Mouse (Mus musculus) ES-Bruce4 (cell line): ENCODE measurements at regions not wholly inside any gene's neighbourhood (a gene's known extent, or its start where the extent isn't known, plus 50 kb on each side); places are given as distances from the start of the nearest gene placed in this dataset.

Source experiments
- CTCF ChIP-seq: IDR thresholded peaks from one replicate; pipeline ENCODE4 v1.8.1; 2011; ENCODE audit warnings: low read depth, low read length
- POLR2A ChIP-seq: IDR thresholded peaks from one replicate; pipeline ENCODE4 v1.8.1; 2011; ENCODE audit warnings: low read length; ENCODE audit not compliant: insufficient read depth

DNA sequence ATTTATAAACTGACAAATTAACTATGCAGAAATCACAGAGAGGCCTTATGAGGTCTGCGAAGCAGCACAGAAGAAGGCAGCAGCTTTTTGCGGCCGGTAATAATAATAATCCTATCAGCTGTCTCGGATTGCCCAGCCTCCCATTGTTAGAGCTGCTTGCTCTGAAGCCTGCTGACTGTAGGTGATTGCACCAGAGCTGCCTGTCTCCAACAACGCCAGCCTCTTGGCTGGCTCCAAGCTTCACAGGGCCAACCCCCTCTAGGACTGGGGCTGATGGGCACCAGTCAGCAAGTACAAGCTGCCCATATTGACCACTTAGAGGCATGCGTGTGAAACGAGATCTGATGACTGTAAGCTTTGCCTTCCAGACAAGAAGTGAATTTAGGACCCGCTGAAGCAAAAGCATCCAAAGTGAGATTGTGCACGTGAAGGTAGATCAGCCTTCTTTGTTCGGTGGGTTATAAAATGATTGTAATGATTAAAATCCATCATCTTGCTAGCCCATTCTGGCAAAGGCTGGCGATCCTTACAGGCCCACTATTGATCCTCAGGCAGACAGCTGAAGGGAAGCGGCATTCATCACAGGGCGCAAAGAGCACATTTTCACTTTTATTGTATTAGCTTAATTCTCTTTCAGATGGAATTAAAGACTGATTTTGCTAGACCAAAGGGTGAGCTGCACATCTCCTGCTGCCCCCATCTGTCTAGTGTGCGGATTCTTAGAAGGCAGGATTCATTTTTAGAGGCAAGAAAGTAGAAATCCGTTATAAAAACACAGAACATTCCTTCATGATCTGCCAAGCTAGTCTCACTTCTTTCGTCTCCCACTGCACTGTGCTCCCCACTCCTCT, 503.2 kb upstream of the Smim15 start:
- no peak for TF ChIP-seq POLR2A
- no peak for TF ChIP-seq CTCF
